Mouse (Mus musculus) midbrain, embryonic 12.5 days (tissue): ENCODE measurements at regions not wholly inside any gene's neighbourhood (a gene's known extent, or its start where the extent isn't known, plus 50 kb on each side); places are given as distances from the start of the nearest gene placed in this dataset.

Experiments
- ATAC-seq: fragments of 200-750 bp; cut with Nextera tagmentation; 2 replicates; pipeline ENCODE4 v1.8.0; 2017; ENCODE audit warnings: low read depth, moderate TSS enrichment, moderate library complexity; ENCODE audit not compliant: low FRiP score
- H3K27ac ChIP-seq: fragments of 300-500 bp; sonication (generic); replicated peaks from 2 replicates; pipeline ENCODE4 v1.5.1; 2016; ENCODE audit warnings: mild to moderate bottlenecking
- H3K27me3 ChIP-seq: fragments of 300-500 bp; sonication (generic); 2 replicates; pipeline ENCODE4 v1.6.1; 2016; ENCODE audit warnings: mild to moderate bottlenecking
- H3K36me3 ChIP-seq: fragments of 300-500 bp; sonication (generic); 2 replicates; pipeline ENCODE4 v1.6.1; 2016
- H3K4me1 ChIP-seq: fragments of 300-500 bp; sonication (generic); 2 replicates; pipeline ENCODE4 v1.6.1; 2016
- H3K4me2 ChIP-seq: fragments of 300-500 bp; sonication (generic); replicated peaks from 2 replicates; pipeline ENCODE4 v1.6.1; 2016; ENCODE audit warnings: mild to moderate bottlenecking, moderate library complexity
- H3K4me3 ChIP-seq: fragments of 300-500 bp; sonication (generic); 2 replicates; pipeline ENCODE4 v1.5.1; 2016; ENCODE audit warnings: mild to moderate bottlenecking
- H3K9ac ChIP-seq: fragments of 300-500 bp; sonication (generic); replicated peaks from 2 replicates; pipeline ENCODE4 v1.6.1; 2016; ENCODE audit warnings: mild to moderate bottlenecking, moderate library complexity
- H3K9me3 ChIP-seq: fragments of 300-500 bp; sonication (generic); 2 replicates; pipeline ENCODE4 v1.6.1; 2016; ENCODE audit warnings: mild to moderate bottlenecking
- WGBS: fragments of 180-500 bp; shearing (Covaris S2); methylation state at CpG from one replicate; pipeline ENCODE4 v1.1.7; 2016; 5-methylcytosine and 5-hydroxymethylcytosine counted together

- Histone ChIP-seq H3K9ac (no peak overlapping the region), H3K4me1 (no peaks in the 10 kb centered on the region), H3K36me3 (no peaks in the 10 kb centered on the region), H3K9me3 (no peaks in the 10 kb centered on the region), H3K4me2 (no peak overlapping the region), H3K4me3 (no peak overlapping the region), H3K27me3 (no peaks in the 10 kb centered on the region), H3K27ac (no peak overlapping the region)
- peak; percentile 41; the same call in 1 of the 2 replicates for ATAC-seq
- 76% methylated on average over 15 of the region's 15 CpGs for WGBS
Measured at GRCm38 (mm10) chr12:10867674-10868635, 282.9 kb downstream of the Kcns3 start.

- H3K9ac ChIP-seq, result no peak overlapping the region
- H3K36me3 ChIP-seq, result no peaks in the 10 kb centered on the region
- 78% methylated on average over 3 of the region's 3 CpGs for WGBS
- H3K9me3 ChIP-seq, result no peaks in the 10 kb centered on the region
- no peak for ATAC-seq
- no peak overlapping the region for H3K27ac ChIP-seq
- H3K4me3 ChIP-seq, result no peak overlapping the region
- H3K4me1 ChIP-seq, result no peaks in the 10 kb centered on the region
- H3K4me2 ChIP-seq, result no peak overlapping the region
- H3K27me3 ChIP-seq, result no peaks in the 10 kb centered on the region
Measured at GRCm38 (mm10) chr12:10866907-10867538, 283.8 kb downstream of the Kcns3 start.

- Histone ChIP-seq H3K36me3 (no peaks in the 10 kb centered on the region), H3K27me3 (no peaks in the 10 kb centered on the region), H3K4me2 (no peak overlapping the region), H3K9me3 (no peaks in the 10 kb centered on the region), H3K9ac (no peak overlapping the region), H3K4me3 (no peak overlapping the region), H3K27ac (no peak overlapping the region), H3K4me1 (no peaks in the 10 kb centered on the region)
- 90% methylated on average over 2 of the region's 2 CpGs for WGBS
- ATAC-seq, result no peak
Measured at GRCm38 (mm10) chr12:10865294-10865693, 285.6 kb downstream of the Kcns3 start.

- H3K9ac ChIP-seq, result no peak overlapping the region
Measured at GRCm38 (mm10) chr12:10820335-10820734, 330.5 kb downstream of the Kcns3 start.

GRCm38 (mm10) chr12:10818083-10818482 lies 332.8 kb downstream of the Kcns3 start:
- Histone ChIP-seq H3K27ac (no peak overlapping the region), H3K9ac (no peak overlapping the region), H3K36me3 (no peaks in the 10 kb centered on the region), H3K4me2 (no peak overlapping the region), H3K27me3 (no peaks in the 10 kb centered on the region), H3K4me3 (no peak overlapping the region), H3K4me1 (no peaks in the 10 kb centered on the region), H3K9me3 (no peaks in the 10 kb centered on the region)
- WGBS, result 60% methylated on average over 2 of the region's 2 CpGs
- no peak for ATAC-seq

More at GRCm38 (mm10) chr12:10820335-10820734, 330.5 kb downstream of the Kcns3 start:
- no peak for ATAC-seq
- WGBS, result 92% methylated on average over 2 of the region's 2 CpGs
- H3K36me3 ChIP-seq, result no peaks in the 10 kb centered on the region
- H3K27me3 ChIP-seq, result no peaks in the 10 kb centered on the region
- no peak overlapping the region for H3K4me2 ChIP-seq
- H3K4me1 ChIP-seq, result no peaks in the 10 kb centered on the region
- H3K9me3 ChIP-seq, result no peaks in the 10 kb centered on the region
- no peak overlapping the region for H3K27ac ChIP-seq
- no peak overlapping the region for H3K4me3 ChIP-seq

GRCm38 (mm10) chr12:10817516-10817915 lies 333.3 kb downstream of the Kcns3 start:
- Histone ChIP-seq H3K9me3 (no peaks in the 10 kb centered on the region), H3K4me3 (no peak overlapping the region), H3K4me1 (no peaks in the 10 kb centered on the region), H3K27me3 (no peaks in the 10 kb centered on the region), H3K4me2 (no peak overlapping the region), H3K27ac (no peak overlapping the region), H3K9ac (no peak overlapping the region), H3K36me3 (no peaks in the 10 kb centered on the region)
- ATAC-seq, result no peak
- WGBS, result 77% methylated on average over 2 of the region's 2 CpGs

GRCm38 (mm10) chr12:10810597-10810996 lies 340.3 kb downstream of the Kcns3 start:
- H3K4me1 ChIP-seq, result no peaks in the 10 kb centered on the region
- H3K4me3 ChIP-seq, result no peak overlapping the region
- no peak overlapping the region for H3K4me2 ChIP-seq
- no peak overlapping the region for H3K27ac ChIP-seq
- ATAC-seq, result no peak
- no peaks in the 10 kb centered on the region for H3K27me3 ChIP-seq
- no peaks in the 10 kb centered on the region for H3K9me3 ChIP-seq
- H3K9ac ChIP-seq, result no peak overlapping the region
- H3K36me3 ChIP-seq, result no peaks in the 10 kb centered on the region

GRCm38 (mm10) chr12:10804491-10804890 lies 346.4 kb downstream of the Kcns3 start:
- H3K27ac ChIP-seq, result no peak overlapping the region
- no peaks in the 10 kb centered on the region for H3K4me1 ChIP-seq
- H3K27me3 ChIP-seq, result no peaks in the 10 kb centered on the region
- ATAC-seq, result no peak
- H3K9ac ChIP-seq, result no peak overlapping the region
- WGBS, result 56% methylated on average over 2 of the region's 2 CpGs
- no peak overlapping the region for H3K4me2 ChIP-seq
- H3K9me3 ChIP-seq, result no peaks in the 10 kb centered on the region
- H3K36me3 ChIP-seq, result no peaks in the 10 kb centered on the region
- H3K4me3 ChIP-seq, result no peak overlapping the region
